Mouse (Mus musculus) lung, postnatal 36 days (tissue): ENCODE measurements around the gene Loxl1.

Source experiments
- DNase-seq: peaks from one replicate; pipeline ENCODE4 v3.0.0; 2022; ENCODE audit warnings: mixed read lengths

Loxl1 gene

DNA sequence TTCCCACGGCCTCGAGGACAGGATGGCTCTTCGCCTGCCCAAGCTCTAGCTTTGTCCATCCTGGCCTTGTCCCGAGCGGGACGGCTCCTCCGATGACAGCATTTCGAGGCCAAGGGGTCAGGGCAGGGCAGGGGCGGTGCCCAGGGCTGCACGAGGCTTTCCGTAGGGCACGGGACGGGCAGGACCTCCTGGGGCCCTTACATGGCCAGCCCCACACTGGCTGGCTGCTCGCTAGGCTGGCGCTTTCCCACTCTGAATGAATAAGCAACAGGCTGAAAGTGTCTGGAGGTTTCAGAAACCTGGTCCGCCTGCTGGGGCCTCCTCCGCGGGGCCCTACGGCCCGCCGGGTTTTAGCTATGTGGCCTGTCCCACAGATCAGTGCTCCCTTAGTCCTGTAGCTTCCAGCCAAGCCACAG is at the start of gene Loxl1:
TSS of gene Loxl1 (minus strand) at position 243 of the 416 bp plus-strand sequence.
- DNase-seq: peak; percentile 57

- no peak for DNase-seq
These were observed 49.0 kb upstream of the Loxl1 start for GRCm38 (mm10) chr9:58361956-58362355.

DNA sequence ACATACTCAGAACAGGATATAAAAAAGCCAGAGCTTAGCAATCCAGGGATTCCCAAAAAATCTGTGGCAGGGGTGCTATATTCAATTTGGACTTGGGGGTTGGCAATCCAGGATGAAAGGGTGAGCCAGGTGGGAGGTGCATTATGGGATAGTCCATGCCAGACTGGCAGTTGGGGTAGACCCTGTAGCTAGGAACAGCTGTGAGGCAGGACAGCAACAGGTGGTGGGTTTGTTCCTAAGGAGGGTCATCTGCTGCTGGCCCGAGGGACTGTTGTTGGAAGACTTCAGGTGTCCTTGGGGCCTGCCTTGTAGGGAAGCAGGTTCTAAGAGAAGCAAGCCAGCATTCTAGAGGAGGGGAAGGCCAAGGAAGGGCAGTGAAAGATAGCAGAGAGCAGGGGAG is 48.4 kb upstream of the Loxl1 start:
- DNase-seq: no peak

DNA sequence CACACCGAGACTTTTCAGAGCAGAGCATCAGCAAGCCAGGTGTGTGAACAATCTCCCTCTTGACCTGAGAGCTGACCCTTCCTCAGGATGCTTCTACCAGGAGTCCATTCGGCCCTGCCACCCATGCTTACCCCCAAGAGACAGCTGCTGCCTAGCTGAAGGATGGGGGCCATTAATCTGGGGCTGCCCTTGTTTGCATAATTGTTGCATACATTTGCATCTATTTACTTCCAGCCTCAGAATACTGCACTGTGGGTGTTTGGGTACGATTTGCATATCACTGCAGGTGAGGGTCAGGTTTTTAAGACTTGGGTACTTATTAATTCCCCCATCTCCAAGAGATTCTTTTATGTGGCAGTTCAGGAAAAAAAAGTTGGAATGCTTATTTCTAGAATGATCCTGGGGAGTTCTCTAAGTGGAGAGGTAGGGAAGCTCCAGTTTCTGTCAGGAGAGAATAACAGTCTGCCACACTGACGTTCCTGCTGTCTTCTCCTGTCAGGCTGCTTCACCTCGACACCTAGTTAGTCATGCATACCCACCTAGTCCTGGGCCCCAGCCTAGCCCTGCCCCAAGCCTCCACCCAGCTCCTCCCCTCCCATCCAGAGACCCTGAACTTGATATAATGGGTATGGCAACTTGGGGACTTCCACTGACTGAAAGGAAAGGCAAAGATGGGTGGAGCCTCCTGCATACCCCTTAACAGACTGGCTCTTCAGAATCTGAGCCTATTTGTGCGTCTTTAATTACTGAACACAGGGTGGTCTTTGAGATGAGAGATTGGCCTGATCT is 42.5 kb upstream of the Loxl1 start:
- no peak for DNase-seq

GRCm38 (mm10) chr9:58354701-58355100 is 41.7 kb upstream of the Loxl1 start:
- DNase-seq: no peak

DNA sequence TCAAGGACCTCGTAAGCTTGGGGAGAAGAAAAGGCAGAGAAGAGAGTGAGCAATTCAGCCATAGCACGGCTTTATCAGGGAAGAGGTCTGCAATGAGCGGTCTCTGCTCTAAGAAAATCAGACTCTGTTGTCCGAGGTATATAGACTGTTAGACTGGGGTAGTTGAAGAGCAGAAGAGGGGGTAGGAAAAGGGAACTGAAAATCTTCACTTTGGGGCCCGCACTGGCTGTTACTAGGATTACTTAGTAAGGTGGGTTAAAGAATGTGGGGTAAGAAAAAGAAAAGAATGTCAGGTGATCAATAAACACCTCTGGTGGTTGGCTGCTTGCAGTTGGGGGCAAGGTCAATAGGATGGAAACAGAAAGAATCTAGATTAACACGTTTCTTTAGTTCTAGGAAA is 40.2 kb upstream of the Loxl1 start:
- DNase-seq: no peak

DNA sequence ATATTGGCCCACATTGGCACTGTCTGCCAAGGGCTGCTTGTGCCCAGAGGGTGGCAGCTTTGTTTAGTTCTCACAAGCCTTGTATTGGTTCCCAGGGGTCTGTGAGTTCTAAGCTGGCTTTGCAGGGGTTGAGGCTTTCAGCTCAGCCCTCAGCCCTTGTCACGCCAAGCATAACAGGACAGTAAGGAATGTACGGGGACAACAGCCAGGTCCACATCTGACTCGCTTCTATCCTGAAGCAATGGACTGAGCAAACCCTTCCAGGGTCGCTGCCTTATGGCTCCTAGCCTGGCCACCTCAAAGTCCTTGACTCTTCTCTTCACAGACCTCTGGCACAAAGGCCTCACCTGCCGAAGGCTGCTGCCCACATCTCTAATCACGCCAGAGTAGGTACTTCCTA is 34.8 kb upstream of the Loxl1 start:
- no peak for DNase-seq

- DNase-seq: no peak
These were observed 33.5 kb upstream of the Loxl1 start for GRCm38 (mm10) chr9:58346498-58346897.

DNA sequence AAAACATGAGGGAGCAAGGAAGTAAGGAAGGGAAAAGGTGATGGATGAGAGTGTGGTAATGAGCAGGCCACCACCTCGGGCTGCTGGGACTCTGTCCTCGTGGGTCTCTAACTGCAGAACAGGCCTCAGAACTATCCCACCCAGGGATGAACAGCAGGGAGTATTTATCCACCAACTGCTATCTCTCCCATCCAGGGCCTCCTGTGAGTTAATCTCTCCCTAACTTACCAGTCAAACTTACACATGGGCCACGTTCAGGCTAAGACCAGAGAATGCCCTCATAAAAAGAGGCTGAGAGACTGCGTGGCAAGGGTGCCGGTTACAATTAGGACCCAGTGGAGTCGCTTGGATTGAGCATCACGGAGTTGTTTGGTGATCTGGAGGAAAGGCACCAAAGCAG is 33.0 kb upstream of the Loxl1 start:
- no peak for DNase-seq

GRCm38 (mm10) chr9:58341795-58342194 is 28.8 kb upstream of the Loxl1 start:
- no peak for DNase-seq

DNA sequence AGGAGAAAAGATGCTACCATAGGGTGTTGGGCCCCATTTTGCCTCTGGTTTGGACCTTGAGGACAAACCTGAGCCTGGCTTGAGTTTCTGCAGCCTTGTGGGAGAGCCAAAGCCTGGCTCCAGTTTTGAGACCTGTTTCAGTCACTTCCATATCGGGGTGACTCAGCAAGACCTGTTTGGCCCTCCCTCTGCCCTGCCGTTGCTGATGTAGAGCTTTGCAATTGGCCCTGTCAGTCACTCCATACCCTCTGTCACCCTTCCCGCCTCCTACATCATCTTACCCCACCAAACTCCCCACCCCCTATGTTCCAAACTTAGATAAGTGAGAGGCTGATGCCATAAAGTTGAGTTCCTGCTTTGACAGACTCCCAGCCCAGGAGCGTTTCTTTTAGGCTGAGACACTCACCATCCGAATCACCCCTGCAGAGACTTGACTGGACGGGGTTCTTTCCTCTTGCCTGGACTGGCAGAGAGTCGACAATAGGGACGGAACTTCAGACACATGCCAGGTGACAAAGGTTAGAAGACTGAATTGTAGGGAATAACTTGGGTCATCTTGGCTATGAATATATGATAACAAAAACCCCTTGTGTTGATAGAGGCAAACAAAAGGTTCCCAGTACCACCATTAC is 23.8 kb upstream of the Loxl1 start:
- DNase-seq: no peak

DNA sequence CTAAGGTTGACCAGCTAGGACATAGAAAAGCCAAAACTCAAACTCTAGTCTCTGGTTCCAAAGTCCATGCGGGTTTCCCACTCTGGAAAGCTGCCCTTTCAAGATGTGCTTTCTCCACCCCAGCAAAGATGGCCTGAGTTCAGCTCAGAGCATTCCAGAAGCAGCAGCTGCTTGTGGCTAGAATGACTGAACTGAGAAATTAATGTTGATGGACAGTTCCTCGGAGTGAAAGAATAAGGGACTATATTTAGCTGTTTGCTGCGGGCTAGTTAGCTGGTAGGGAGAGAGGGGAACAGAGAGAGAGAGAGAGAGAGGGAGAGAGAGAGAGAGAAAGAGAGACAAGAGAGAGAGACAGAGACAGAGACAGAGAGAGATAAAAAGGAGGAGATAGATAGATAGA is 18.3 kb upstream of the Loxl1 start:
- DNase-seq: no peak

- peak; percentile 33 for DNase-seq
These were observed 17.3 kb upstream of the Loxl1 start for GRCm38 (mm10) chr9:58330293-58330692.

- DNase-seq: no peak
These were observed 14.4 kb upstream of the Loxl1 start for GRCm38 (mm10) chr9:58327382-58327781.

DNA sequence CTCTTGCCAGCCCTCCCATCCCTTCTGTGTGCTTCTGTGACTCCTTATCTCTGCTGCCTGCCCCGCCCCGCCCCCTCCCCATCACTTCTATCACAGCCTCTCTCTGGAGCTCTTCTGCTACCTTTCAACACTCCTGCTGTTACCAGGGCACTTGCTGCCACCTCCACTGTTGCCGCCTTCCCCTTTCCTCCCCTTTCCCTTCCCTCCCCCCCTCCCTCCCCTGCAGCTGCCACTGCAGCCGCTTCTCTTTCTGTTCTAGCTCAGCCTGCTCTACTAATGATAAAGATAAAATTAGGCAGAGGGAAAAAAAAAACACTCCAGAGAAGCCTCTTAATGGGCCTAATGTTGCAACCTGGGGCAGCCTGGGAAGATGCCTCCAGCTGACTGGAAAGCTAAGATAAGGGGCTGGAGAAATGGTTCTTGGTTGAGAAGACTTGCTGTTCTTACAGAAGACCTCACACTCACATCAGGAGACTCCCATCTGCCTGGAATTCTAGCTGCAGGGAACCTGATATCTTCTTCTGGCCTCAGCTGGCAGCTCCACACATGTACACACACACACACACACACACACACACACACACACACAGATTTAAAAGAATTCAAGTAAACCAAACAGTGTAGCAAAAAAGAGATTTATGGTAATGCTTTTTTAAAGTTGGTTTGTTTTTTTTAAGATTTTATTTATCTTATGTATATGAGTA is 13.6 kb upstream of the Loxl1 start:
- DNase-seq: no peak

DNA sequence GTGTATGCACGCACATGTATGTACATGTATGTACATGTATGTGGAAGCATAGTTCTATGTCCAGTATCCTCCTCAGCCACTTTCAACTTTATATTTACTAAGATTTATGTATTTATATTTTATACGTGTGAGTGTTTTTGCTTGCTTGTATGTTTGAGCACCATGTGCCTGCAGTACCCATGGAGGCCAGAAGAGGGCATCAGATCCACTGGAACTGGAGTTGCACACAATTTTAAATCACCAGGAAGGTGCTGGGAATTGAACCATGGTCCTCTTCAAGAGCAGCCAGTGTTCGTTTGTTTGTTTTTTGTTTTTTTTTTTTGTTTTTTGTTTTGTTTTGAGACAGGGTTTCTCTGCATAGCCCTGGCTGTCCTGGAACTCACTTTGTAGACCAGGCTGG is 8.7 kb upstream of the Loxl1 start:
- no peak for DNase-seq

DNA sequence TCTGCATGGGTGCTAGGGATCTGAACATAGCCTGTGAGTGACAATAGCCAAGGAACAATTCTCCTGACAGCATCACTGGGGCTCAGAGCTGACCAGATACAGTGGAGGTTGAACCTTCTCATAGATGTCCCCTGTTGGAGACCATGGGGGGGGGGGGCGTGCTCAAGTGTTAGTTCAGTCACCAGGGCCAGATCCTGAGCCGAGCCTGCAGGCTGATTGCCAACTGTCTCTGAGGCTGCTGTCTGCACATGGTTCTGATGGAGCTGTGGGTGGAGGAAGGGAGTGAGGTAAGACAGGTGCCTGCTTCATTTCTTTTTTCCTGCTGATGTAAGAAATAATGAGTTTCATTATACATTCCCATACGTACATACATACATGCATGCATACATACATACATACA is 5.3 kb upstream of the Loxl1 start:
- DNase-seq: no peak

- no peak for DNase-seq
These were observed 4.4 kb upstream of the Loxl1 start for GRCm38 (mm10) chr9:58317381-58317780.

DNA sequence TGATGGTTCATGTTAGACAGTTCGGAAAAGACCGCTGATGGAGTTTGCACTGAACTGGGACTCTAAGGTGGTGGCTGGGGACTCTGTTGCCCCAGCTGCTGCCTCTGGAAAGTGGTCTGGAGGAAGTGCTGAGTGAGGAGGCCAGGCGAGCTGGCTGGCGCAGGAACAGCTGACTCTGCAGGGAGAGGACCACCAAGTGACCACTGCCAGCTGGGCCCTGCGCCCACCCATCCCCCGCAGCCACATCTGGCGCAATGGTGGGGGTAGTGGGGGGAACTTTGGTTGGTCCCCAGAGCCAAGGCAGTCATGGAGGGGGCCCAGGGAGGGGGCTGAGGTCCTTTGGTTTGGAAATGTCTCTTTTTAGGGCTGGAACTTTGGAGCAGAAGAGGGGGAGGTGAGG is 3.8 kb upstream of the Loxl1 start:
- DNase-seq: no peak

- DNase-seq: no peak
These were observed 2.9 kb upstream of the Loxl1 start for GRCm38 (mm10) chr9:58315850-58316249.

DNA sequence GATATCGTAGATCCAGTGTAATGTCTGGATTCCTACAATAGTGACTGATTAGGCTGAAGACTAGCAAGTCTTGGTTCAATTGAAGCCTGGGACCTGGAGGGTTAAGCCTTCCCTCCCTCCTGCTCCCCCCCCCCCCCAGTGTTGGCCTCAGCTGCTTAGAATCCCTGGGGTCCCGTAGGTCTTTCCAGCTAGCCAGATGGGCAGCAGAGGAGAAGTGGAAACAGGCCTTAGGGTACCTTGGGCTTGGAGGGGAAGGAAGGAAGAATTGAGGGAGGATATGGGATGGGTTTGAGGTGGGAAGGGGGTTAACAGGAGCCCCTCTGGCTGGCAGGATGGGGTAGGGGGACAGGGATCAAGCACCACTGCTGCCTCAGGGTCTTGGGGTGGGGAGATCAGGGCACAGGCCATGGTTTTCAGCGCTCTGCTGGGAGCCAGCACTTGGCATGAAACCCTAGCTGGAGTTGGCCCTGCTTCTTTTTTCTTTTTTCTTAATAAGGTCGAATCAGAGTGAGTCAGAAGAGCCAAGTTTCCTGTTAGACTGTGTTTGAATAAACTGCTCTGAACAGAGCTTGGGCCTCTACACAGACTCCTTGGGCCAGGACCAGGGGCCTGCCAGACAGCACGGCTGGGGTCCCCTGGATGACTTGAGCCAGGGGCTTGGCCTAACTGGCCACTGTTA is 1.8 kb upstream of the Loxl1 start:
- peak; percentile 30 for DNase-seq

DNA sequence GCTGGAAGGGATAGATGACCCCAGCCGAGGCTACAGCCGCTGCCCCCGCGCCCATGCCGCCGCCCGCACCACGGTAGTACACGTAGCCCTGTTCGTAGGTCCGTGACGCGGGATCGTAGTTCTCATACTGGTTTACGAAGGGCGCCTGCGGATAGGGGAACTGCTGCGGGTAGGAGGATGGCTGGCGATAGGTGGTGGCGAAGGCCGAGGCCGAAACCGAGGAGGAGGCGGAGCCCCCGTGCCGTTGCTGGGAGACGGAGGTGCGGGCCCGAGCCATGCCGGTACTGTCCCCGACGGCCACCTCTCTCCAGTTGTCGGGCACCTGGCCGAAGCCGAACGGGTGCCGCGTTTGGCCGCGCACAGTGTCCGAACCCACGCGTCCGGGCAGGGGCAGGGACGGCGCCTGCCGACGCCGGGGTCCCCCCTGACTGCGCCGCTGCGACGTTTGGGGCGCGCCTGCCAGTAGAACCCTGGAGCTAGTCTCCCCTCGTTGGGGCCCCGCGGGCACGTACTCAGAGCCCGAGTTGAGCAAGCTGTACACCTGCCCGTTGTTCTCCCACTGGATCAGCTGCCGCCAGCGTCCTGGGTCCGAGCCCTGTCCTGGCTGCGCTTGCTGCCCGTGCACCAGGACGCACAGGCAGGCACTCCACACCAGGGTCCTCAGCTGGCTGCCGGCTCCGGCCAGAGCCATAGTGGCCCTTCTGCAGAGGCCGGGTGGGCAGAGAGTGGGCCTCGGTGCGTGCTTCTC is 616 bp downstream of the Loxl1 start:
- DNase-seq: peak; percentile 20
